Mouse (Mus musculus): ENCODE measurements at regions not wholly inside any gene's neighbourhood (a gene's known extent, or its start where the extent isn't known, plus 50 kb on each side); places are given as distances from the start of the nearest gene placed in this dataset.

GRCm38 (mm10) chr6:66012675-66013074 is 60.3 kb downstream of the 4930544G11Rik start:
- ChIA-PET CTCF (no interaction called here), POLR2A (no interaction called here)
- in situ Hi-C loops (cut with MboI; ENCODE audit: low pct_unique_long_range_greater_than_20kb), result no loop called here
- no peak for TF ChIP-seq CTCF (IDR thresholded peaks at IDR 0.05)
- ATAC-seq (no peak), DNase-seq (ENCODE audit: low read depth, low spot score) (no peak)
- peaks cover 18% of the 10 kb centered on the region for H3K27me3 ChIP-seq

GRCm38 (mm10) chr6:66023531-66023930 is 71.1 kb downstream of the 4930544G11Rik start:
- ATAC-seq, result no peak
- in situ Hi-C loops (cut with MboI; ENCODE audit: low pct_unique_long_range_greater_than_20kb), result no loop called here
- no peak for TF ChIP-seq CTCF (IDR thresholded peaks at IDR 0.05)
- ChIA-PET POLR2A (no interaction called here), CTCF (no interaction called here)
- no peaks in the 10 kb centered on the region for H3K27me3 ChIP-seq
- DNase-seq (ENCODE audit: low read depth, low spot score), result no peak

DNA sequence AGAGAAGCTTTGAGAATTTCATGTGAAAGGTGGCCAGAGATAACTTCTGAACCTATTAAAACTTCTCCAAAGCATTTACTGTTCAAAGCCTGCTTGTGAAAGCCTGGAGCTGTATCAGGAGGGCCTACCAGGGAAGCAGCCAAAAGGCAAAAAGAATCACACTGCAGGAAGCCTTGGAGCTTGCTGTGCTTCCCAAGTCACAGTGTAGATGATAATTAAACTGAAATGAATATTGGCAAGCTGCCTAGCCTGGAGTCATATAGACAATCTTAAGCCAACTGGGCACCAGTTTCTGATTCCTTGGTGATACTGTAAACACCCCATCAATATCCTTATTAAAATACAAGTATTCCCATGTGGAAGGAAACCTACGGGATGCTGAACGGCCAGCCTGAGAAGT is 84.4 kb downstream of the 4930544G11Rik start:
- ATAC-seq (no peak), DNase-seq (ENCODE audit: low read depth, low spot score) (no peak)
- ChIA-PET CTCF (no interaction called here), POLR2A (no interaction called here)
- in situ Hi-C loops (cut with MboI; ENCODE audit: low pct_unique_long_range_greater_than_20kb), result no loop called here
- no peaks in the 10 kb centered on the region for H3K27me3 ChIP-seq
- no peak for TF ChIP-seq CTCF (IDR thresholded peaks at IDR 0.05)

DNA sequence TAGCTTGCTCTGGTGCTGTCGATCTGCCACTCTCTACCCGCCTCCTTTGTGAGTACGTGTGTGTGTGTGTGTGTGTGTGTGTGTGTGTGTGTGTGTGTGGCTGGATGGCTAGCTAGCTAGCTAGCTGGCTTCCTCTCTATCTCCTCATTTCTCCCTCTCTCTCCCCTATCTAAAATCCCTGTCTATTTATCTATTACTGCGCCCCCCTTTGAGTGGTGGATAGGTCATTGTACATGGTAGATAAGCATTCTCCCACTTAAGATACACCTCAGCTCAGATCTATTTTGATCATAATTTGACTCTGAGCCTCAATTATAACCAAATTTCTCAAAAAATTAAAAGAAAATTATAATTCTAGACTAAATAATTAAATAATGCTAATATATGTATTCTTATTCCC is 99.4 kb downstream of the 4930544G11Rik start:
- in situ Hi-C loops (cut with MboI; ENCODE audit: low pct_unique_long_range_greater_than_20kb), result no loop called here
- no peak for TF ChIP-seq CTCF (IDR thresholded peaks at IDR 0.05)
- POLR2A ChIA-PET, result no interaction called here
- DNase-seq (ENCODE audit: low read depth, low spot score), result no peak
- CTCF ChIA-PET, result no interaction called here
- peaks cover 4% of the 10 kb centered on the region for H3K27me3 ChIP-seq
- no peak for ATAC-seq

DNA sequence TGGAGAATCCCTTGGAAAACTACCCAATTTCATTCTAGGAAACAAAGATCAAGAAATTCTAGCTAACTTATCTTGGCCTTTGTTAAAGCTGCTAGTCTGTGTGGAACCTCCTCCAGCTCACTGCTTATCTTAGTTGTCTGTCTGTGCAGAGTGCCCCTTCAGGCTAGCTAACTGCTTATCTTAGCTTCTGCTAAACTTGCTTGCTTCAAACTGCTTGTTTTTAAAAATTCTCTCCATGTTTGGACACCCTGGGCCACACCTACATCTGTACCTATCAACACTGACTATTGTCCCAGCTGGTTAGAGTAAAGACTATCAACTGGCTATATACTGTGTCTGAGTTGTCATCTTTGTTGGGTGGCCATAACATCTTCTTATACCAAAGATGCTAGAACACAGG is 100.0 kb downstream of the 4930544G11Rik start:
- no peak for DNase-seq (ENCODE audit: low read depth, low spot score)
- POLR2A ChIA-PET, result no interaction called here
- in situ Hi-C loops (cut with MboI; ENCODE audit: low pct_unique_long_range_greater_than_20kb), result no loop called here
- no peak for TF ChIP-seq CTCF (IDR thresholded peaks at IDR 0.05)
- CTCF ChIA-PET, result no interaction called here
- peaks cover 4% of the 10 kb centered on the region for H3K27me3 ChIP-seq
- ATAC-seq, result no peak

- DNase-seq (ENCODE audit: low read depth, low spot score) (no peak), ATAC-seq (no peak)
- H3K27me3 ChIP-seq, result peaks cover 4% of the 10 kb centered on the region
- no peak for TF ChIP-seq CTCF (IDR thresholded peaks at IDR 0.05)
- POLR2A ChIA-PET, result no interaction called here
- CTCF ChIA-PET, result no interaction called here
- in situ Hi-C loops (cut with MboI; ENCODE audit: low pct_unique_long_range_greater_than_20kb), result no loop called here
These were observed 100.8 kb downstream of the 4930544G11Rik start for GRCm38 (mm10) chr6:66053197-66053596.

DNA sequence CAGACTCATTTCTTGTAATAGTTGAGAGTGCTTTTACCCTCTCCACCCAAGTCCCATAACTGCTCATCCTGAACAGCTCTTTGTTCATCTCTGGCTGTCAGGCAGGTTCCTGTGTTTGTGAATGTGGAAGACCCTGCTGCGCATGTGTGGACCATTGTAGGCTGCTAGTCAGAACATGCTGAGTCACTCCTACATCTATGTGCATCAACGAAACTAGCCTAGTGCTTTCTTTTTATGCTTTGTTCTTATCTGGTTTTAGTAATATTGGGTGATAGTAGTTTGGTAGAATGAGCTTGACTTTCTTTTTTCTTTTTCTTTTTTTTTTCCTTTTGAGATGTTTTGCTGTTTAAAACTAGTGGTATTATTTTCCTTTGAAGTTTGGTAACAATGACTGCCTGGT is 116.5 kb downstream of the 4930544G11Rik start:
- TF ChIP-seq CTCF (IDR thresholded peaks at IDR 0.05), result no peak
- ChIA-PET CTCF (no interaction called here), POLR2A (no interaction called here)
- H3K27me3 ChIP-seq, result no peaks in the 10 kb centered on the region
- in situ Hi-C loops (cut with MboI; ENCODE audit: low pct_unique_long_range_greater_than_20kb), result no loop called here
- DNase-seq (ENCODE audit: low read depth, low spot score) (no peak), ATAC-seq (no peak)

GRCm38 (mm10) chr6:66077445-66077844 is 125.0 kb downstream of the 4930544G11Rik start:
- no peak for DNase-seq (ENCODE audit: low read depth, low spot score)
- CTCF ChIA-PET, result no interaction called here
- in situ Hi-C loops (cut with MboI; ENCODE audit: low pct_unique_long_range_greater_than_20kb), result no loop called here
- no peak for ATAC-seq
- TF ChIP-seq CTCF (IDR thresholded peaks at IDR 0.05), result no peak
- POLR2A ChIA-PET, result no interaction called here
- no peaks in the 10 kb centered on the region for H3K27me3 ChIP-seq

GRCm38 (mm10) chr6:66078769-66079168 is 126.4 kb downstream of the 4930544G11Rik start:
- ChIA-PET POLR2A (no interaction called here), CTCF (no interaction called here)
- TF ChIP-seq CTCF (IDR thresholded peaks at IDR 0.05), result no peak
- H3K27me3 ChIP-seq, result no peaks in the 10 kb centered on the region
- ATAC-seq (no peak), DNase-seq (ENCODE audit: low read depth, low spot score) (no peak)
- in situ Hi-C loops (cut with MboI; ENCODE audit: low pct_unique_long_range_greater_than_20kb), result no loop called here

GRCm38 (mm10) chr6:66101555-66102071 is 149.2 kb downstream of the 4930544G11Rik start:
- CTCF ChIA-PET, result no interaction called here
- in situ Hi-C loops (cut with MboI; ENCODE audit: low pct_unique_long_range_greater_than_20kb), result no loop called here
- POLR2A ChIA-PET, result no interaction called here
- DNase-seq (ENCODE audit: low read depth, low spot score) (no peak), ATAC-seq (no peak)
- TF ChIP-seq CTCF (IDR thresholded peaks at IDR 0.05), result no peak
- peaks cover 10% of the 10 kb centered on the region for H3K27me3 ChIP-seq

GRCm38 (mm10) chr6:66114366-66114765 is 162.0 kb downstream of the 4930544G11Rik start:
- ATAC-seq (no peak), DNase-seq (ENCODE audit: low read depth, low spot score) (no peak)
- no peak for TF ChIP-seq CTCF (IDR thresholded peaks at IDR 0.05)
- ChIA-PET POLR2A (interaction anchor here (0.7 kb wide), 1 partner anchor 411 kb away, joined by 6 read pairs; no protein-coding TSS in a partner anchor), CTCF (no interaction called here)
- in situ Hi-C loops (cut with MboI; ENCODE audit: low pct_unique_long_range_greater_than_20kb), result no loop called here
- no peaks in the 10 kb centered on the region for H3K27me3 ChIP-seq

DNA sequence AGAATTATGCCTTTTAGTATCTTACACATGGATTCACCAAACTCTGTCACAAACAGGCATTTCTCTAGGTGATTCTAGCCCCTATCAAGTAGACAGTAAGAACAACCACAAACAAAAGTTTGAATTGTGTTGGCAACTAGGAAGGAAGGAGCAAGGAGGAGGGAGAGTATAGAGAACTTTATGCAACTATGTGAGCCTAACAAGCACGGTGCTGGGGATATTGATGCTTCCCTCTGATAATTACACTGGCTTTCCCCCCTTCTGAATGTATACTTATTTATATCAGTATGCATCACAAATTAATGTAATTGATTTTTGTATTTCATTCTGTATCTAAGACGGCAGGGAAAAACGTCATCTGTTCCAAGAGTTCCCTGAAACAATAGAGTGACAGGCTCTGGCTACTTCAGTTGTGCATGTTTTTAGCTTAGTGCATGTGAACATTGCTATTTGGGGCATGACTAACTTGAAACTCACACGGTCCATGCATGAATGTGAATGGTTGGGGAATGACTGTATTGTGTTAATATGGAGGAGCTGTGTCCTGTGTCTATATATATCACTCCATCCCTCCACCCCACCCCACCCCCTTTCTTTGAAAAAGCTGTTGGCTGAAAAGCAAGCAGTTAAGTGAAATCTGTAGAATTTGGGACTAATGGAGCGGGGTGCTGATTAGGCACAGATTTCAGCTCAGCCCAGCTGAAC is 169.2 kb downstream of the 4930544G11Rik start:
- DNase-seq (ENCODE audit: low read depth, low spot score), result no peak
- peaks cover 4% of the 10 kb centered on the region for H3K27me3 ChIP-seq
- TF ChIP-seq CTCF (IDR thresholded peaks at IDR 0.05), result no peak
- in situ Hi-C loops (cut with MboI; ENCODE audit: low pct_unique_long_range_greater_than_20kb), result no loop called here
- ATAC-seq, result no peak
- POLR2A ChIA-PET, result no interaction called here
- CTCF ChIA-PET, result interaction anchor here (1.1 kb wide), 1 partner anchor 64 kb away, joined by 3 read pairs; no protein-coding TSS in a partner anchor
